Mouse (Mus musculus) left cerebral cortex, postnatal 25 days (tissue): ENCODE data around the gene Clk3. TPM values are rescaled to one million over a fixed set of nuclear protein-coding genes. Genes with fewer than 3 reads are reported as not detected.
A peak's percentile ranks its signal among the peaks of the same experiment; 100 is the strongest.

Experiments
- DNase-seq, 2 experiments: peaks; one replicate each; pipeline ENCODE4 v3.0.0; 2022; ENCODE audit warnings: low spot score in 2 of 2, mixed read lengths in 1 of 2
- intact Hi-C: fragments of 180-260 bp; cut with DNase I; formaldehyde crosslinking; loops from one replicate; pipeline ENCODE4 v1.15.1; 2025
- total RNA-seq, 2 experiments: library from RNA; stranded (reverse); gene quantifications; 2 replicates each; pipeline ENCODE4 v1.2.3; 2021

Gene Clk3
- total RNA-seq, 2 experiments from 2014 or later, result 75.3 to 76.6 TPM

DNA sequence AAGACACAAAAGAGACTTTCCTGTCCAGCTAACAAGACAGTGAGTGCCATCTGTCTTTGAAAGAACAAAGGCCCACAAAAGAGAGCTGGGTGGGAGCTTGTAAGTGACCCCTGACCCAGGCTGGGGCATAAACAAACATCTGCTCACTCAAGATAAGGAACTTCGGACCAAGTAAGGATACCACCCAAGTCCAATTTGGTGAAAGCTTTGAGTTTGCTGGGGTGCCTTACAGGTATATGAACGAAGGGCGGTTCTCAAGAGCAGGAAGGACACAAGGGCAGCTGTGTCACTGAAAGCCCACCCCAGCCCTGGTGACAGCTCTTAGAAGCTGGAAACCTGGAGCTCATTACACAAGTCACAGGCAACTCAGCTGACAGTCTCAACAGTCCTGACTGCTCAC, 8.1 kb upstream of the Clk3 start:
- intact Hi-C loops, result no loop called here
- no peak for DNase-seq

DNA sequence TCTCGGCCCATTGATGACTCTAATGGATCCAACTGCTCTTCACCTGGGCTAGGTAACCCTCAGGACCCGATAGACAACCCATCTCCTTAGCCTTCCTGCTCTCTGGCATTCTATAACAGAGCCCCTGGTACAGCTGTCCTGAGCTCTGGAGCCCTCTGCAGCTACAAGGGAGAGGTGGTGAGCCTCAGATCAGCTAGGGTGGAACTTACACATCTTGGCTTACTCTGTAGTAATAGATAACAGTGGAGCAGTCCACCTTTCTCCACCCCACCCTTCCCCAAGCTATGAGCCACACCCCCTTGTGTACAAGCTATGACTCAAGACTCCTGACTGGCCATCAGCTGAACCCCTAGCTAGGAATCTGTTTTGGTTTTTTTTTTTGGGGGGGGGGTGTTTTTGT, 5.2 kb upstream of the Clk3 start:
- DNase-seq, result no peak
- intact Hi-C loops, result no loop called here

DNA sequence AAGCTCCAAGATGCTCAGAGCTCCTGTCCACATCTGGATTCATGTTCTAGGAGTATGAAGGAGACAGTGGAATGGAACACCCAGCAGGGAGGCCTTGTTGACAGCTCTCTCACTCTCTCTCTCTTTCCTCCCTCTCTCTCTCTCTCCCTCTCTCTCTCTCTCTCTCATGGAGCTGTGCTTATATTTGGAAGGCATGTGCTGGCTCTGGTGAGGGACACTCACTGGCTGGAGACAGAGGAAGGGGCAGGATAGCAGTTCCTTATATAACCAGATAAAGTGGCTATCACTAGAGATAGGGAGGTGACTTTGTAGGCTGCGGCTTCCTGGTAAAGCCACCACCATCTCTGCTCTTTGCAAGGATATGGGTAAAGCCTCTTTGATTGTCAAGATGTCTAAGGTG, 4.6 kb upstream of the Clk3 start:
- intact Hi-C loops, result no loop called here
- no peak for DNase-seq

DNA sequence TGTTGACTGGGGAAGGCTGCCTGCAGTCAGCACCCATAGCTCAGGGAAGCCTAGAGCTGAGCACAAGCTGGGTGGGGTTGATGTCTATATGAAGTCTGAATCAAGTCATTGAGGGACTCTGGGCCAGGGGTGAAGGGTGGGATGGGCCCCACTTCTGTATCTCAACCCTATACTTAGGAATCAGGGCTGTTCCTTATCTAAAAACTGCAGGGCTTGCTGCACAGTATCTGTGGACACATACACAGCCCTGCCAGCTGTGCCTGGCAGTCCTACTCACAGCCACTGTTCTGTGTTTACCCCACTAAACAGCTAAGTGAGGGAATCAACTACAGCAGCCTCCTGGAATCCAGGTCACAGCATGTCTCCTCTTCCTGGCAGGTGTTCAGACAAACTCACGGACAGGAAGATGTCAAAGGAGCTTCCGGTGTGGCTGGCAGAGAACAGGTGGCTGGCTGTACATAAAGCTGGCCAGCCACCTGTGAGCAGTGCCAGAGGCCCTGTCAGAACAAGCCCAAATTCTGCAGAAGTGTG, 3.9 kb upstream of the Clk3 start:
- DNase-seq, result no peak
- intact Hi-C loops, result no loop called here

DNA sequence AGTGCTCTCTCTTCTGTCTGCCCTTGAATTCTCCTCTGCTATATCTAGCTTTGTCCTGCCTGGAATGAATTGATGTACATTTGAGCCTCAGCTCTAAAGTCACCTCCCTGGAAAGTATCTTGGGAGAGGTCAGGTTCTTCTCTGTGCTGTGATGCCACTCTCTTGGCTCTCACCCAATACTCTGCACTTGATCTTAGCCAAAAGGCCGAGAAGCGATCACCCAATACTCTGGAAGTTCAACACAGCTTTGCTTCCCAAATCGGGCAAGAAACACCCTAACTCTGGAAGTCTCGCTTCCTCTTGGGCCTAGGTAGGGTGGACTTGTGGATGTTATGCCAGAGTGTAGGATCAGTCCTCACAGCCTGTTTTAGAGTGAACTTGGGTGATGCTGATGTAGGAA, 1.6 kb upstream of the Clk3 start:
- intact Hi-C loops, result no loop called here
- DNase-seq, result no peak

DNA sequence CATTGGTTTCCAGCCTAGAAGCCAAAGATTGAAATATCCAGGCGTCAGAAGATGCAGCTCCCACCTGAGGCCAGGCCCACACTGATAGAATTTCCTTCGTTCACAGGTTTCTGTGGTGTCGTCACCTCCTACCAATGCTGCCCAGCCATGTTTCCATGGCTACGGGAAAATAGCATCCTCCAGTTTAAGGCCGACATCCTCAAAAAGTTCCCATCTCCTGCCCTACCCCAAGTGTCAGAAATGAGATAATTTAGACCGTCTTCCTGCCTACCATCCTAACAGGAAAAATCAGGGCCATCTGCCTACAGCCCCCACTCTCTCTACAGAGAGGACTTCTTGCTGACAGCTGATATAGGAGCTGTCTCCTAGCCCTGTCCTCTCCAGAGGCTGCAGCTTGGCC, 771 bp upstream of the Clk3 start:
- intact Hi-C loops, result no loop called here

DNA sequence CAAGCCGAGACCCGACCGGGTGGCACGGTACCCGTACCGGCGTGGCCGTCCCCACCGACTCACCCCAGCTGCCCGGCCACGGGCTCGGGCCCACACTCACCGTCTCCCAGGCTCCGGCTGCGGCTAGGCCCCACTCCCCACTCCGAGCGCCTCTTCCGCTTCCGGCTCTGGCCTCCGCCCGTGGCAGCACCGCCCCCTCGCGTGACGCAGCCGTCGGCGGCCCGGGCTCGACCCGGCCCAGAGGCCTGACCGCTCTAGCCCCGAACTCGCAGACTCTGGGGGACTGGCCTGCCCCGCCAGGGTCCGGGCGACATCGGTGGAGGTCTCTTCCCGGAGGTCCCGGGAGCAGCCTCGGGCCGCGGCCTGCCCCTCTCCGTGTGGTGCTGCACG, 691 bp downstream of the Clk3 start:
- peak; percentile 92 to 94 for DNase-seq
- intact Hi-C loops, result loop anchor here (1.0 to 5.0 kb wide), 4 partner anchors 71 to 234 kb away; partner anchors contain the start of genes Arid3b and Sema7a

More for the DNA sequence above, 771 bp upstream of the Clk3 start:
- DNase-seq, result peak in 1 of 2 experiments; percentile 87

DNA sequence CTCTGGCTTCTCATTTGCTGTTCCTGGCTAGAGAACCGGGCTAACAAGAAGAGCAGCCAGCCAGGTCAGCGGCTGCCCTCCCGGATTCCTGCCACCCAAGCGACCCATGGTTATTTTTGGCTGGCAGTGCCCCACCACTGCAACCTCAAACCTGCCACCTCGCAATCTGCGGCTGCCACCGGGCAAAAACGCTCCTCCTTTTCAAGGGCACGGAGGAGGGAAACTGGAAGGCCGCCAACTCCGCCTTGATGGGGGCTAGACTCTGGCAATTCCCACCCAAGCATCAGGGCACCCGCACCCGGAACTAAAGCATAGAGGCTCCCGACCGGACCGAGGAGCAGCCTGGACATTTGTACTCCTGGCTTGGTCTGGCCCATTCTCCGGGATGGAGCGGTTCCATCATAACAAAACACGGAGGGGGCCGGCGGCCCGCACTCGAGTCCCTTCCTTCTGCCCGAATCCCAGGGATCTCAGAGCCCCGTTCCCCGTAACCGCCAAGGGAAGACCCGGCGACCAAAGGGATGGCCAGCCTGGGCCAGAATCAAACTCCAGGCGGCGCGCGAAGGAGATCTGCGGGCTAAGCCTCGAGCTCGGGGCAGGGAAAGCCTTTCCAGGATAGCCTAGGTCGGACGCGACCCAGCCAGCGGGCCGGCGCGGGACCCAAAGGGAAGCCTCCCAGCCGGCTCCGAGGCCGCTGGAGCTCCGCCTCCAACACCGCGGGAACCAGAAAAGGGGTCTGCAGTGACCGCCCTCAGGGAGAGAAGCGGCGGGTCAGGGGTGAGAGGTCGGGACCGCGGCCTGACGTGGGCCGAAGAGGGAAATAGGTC, 1.3 kb downstream of the Clk3 start:
- peak; percentile 75 to 87 for DNase-seq
- intact Hi-C loops, result loop anchor here (2.0 to 5.0 kb wide), 3 partner anchors 107 to 234 kb away; partner anchors contain the start of gene Sema7a

DNA sequence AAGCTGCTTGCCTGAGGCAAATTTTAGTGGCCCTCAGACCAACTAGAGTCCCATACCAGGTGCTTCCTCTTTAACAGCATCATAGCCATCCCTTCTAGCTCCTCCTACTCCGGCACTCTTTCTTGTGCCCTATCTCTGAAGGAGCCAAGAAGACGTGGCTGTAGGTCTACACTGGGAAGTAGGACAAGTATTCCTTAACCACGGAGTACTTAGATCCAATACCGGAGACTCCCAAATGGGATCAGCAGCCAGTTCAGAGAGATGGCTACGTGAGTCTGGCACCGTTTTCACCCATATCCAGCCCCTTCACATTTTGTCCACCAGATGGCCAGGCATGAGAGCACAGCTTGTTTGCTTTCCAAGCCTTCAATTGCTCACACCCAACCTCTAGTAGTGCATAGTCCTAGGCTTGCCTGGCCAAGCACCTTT, 3.1 kb downstream of the Clk3 start:
- DNase-seq, result peak in 1 of 2 experiments; percentile 53
- intact Hi-C loops, result loop anchor here (5.0 kb wide), 2 partner anchors 105 to 180 kb away; partner anchors contain the start of gene Sema7a

DNA sequence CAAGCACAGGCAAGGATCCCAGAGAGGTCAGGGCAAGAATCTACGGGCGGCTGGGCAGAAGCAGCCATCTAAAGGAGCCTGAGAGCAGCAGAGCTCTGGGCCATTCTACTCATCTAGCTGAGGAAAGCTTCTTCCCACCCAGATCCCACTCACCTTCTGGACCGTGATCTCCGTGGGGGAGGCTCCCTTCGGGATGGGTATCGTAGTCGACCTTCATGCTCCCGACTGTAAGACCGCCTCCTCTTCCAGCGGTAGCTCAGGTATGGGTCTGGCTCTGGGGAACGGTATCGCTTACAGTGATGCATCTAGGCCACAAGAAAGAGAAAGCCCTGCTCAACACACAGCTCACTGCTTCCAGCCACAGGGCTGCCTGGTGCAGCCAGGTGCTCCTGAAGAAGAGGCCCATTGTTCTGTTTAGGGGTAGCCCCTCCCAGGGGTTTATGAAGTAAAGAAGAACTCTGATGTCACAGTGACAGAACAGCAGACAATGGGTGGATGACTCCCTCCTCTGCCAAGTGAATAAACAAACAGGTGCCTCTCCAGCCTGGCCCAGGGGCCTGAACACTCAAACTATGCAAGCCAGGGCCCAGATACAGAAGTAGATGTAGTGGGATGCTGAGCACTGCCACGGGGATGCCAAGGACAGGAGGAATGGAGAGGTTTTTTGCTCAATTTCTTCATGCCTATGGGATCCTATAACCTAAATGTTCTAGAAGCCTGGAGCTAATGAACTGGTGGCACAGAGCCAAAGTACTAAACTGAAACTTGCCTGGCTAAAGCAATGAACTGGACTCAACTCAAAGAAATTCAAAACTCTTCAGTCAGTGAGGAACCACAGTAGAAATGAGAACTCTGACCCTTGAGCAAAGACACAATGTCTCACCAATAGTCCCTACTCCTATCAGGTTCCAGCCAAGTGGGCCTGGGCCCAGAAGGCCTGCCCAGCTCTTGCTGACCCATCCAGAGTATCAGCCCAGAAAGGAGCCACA, 3.8 kb downstream of the Clk3 start:
- intact Hi-C loops, result loop anchor here (5.0 kb wide), 2 partner anchors 105 to 180 kb away; partner anchors contain the start of gene Sema7a
- peak in 1 of 2 experiments; percentile 60 for DNase-seq

DNA sequence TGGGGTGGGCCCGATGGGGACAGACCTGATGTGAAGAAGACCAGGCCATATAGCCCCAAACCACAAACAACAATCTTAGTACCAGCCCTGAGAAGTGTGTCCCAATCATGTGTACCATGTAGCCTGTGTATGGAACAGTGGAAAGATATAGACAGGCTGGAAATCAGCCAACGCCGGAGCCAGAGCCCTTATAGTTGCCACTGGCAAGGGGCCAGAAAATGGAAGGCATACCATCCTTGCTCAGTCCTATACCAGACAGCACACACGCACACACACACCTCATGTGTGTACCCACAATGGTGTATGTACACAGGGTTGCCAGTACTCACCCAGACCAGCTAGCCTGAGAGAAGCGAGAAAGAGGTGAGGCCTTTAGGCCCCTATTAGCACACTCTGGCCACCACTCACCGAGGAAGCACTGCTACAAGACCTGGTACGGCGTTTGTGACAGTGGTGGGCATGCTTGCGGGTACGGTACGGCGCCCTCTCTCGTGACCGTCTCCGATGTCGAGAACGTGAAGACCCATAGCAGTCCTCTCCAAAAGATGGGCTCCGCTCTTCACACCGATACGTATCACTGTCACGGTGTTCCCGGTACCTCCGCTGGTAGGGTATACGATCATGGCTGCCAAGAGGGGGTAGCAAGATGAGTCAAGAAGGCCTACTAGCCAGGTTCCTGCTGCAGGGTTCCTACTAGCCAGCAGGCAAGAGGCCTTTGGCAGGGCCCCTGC, 5.1 kb downstream of the Clk3 start:
- no peak for DNase-seq
- intact Hi-C loops, result loop anchor here (5.0 kb wide), 2 partner anchors 103 to 182 kb away; partner anchors contain the start of gene Sema7a

DNA sequence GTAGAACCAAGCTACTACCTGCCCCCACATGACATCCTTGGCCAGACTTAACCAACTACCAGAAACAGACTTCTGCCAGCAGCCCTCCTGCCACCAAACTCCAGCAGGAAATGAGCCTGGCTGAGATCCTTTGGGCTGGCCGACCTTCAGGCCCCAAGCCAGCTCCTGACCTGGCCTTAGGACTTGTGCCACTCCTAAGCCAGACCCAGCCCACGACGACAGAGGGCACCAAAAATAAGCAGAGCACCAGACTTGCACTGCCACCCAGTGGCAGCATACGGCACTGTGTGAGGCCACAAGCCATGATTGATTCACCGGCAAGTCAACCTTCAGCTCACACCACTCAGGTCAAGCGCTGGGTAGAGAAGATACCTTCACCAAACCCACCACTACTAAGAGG, 6.4 kb downstream of the Clk3 start:
- intact Hi-C loops, result no loop called here
- DNase-seq, result peak; percentile 62 to 74

DNA sequence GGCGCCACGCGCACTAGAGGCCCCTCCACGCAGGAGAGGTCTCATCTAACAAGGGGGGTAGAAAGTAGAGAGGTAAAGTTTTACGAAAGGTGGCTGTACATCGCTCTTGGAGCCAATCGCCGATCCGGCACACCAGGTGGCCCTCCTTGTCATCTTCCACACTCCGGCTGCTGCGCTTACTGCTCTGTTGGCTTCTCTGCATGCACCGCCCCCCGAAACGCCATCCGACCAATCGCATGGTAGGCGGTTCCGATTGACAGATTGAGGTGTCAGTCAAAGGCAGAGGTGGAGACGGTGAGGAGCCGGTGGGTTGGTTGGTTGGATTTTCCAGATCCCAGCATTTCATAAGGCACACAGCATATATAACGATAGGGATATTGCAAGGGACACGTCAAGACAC, 7.1 kb downstream of the Clk3 start:
- peak in 1 of 2 experiments; percentile 69 for DNase-seq
- intact Hi-C loops, result no loop called here

DNA sequence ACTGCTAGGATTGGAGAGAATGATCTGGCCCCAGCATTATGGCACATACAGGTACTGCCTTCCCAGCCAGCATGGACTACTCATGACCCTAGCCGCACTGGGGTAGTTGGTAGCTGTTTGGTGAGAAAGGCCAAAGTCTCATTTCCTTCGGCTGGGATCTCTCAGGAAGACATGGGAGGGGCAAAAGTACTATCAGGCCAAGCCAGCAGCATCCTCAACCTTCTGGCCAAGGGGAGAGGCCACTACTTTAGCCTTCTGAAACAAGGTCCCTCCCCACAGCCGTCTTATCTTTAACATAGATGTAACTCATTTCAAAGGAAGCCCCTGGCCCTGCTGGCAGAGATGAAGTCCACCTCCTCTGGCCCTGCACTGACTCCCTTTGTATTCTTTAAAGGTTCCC, 8.1 kb downstream of the Clk3 start:
- intact Hi-C loops, result no loop called here
- DNase-seq, result no peak

DNA sequence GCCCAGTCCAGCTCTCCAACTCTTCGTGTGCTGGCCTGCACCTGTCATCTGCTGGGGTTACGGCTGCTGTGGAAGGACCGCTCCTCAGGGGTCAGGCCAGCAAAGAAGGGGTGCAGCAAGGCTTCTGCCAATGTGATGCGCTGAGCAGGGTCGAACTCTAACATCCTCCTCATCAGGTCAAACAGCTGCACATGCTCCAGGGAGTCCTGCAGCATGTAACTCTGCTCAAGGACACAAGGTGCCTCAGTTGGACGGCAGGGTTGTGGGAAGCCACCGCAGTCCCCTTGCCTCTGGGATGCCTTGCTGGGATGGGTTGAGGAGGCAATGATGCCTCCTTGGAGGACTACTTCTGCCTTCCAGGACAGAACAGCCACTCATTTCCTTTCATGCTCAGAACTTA, 14.8 kb downstream of the Clk3 start:
- intact Hi-C loops, result no loop called here

DNA sequence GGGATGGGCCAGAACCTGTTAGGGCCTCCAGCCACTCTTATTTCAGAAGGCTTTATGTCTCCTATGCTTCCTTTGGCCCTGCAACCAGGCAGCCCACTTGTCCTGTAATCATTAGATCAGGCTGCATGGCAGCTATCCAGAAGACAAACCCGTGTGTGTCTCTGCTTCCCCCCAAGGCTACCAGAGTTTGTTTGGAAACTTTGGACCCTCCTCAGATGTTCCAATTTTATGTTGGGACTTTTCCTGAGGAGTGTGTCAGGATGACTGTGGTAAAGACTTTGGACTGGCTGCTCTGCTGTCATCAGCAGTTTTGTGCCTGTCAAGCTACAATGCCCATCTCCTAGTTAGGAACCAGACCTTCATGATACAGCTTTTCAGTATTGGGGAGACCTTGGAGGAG, 16.8 kb downstream of the Clk3 start:
- intact Hi-C loops, result no loop called here
- DNase-seq, result no peak

More for the DNA sequence above, 14.8 kb downstream of the Clk3 start:
- no peak for DNase-seq

DNA sequence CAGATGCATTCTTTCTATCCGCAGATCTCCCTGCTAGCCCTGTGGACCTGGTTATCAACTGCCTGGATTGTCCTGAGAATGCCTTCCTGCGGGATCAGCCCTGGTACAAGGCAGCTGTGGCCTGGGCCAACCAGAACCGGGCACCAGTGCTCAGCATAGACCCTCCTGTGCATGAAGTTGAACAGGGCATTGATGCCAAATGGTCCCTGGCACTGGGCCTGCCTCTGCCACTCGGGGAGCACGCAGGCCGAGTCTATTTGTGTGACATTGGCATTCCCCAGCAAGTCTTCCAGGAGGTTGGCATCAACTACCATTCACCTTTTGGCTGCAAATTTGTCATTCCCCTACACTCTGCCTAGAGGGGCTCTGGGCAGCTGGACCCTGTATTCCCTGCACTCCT, 17.5 kb downstream of the Clk3 start:
- no peak for DNase-seq
- intact Hi-C loops, result no loop called here

DNA sequence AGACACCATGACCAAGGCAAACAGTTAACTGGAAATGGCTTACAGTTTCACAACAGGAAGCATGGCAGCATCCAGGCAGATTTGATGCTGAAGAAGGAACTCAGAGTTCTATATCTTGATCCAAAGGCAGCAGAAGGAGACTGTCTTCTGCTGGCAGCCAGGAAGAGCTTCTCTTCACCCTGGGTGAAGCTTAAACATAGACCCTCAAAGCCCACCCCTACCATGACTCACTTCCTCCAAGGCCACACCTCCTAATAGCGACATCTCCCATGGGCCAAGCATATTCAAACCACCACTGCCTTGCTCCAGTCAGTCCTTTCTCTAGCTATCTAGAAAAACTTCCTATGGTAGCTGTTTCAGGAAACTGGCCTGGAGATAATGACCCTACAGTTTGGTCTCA, 18.6 kb downstream of the Clk3 start:
- no peak for DNase-seq
- intact Hi-C loops, result no loop called here

DNA sequence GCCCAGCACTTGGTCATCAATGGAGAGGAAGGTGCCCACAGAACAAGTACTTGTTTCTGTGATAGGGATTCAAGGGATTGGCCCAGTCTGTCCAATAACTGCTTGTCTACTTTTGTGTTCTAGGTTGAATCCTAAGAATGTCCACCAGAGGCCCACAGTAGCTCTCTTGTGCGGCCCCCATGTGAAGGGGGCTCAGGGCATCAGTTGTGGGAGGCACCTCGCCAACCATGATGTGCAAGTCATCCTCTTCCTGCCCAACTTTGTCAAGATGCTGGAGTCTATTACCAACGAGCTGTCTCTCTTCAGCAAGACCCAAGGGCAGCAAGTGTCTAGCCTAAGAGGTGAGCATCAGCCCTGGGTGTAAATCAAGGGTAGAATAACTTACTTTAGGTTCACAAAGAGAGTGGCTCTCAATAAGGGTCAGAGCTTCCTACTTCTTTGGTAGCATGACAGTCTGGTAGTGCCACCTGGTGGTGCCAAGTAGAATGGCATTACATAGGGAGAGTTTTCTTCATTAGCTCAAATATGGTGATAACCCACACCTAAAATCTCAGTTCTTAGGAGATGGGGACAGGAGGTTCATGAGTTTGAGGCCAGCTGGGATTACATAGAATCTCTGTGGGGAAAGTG, 21.1 kb downstream of the Clk3 start:
- DNase-seq, result peak in 1 of 2 experiments; percentile 65
- intact Hi-C loops, result loop anchor here (1.0 kb wide), 1 partner anchor 84 kb away; no protein-coding TSS in a partner anchor
